Mouse (Mus musculus) v-Abl transformed pro-B cells (cell line): ENCODE measurements at regions not wholly inside any gene's neighbourhood (a gene's known extent, or its start where the extent isn't known, plus 50 kb on each side); places are given as distances from the start of the nearest gene placed in this dataset.

Experiments used
- in situ Hi-C, 2 experiments: fragments of 400-800 bp; cut with MboI; formaldehyde crosslinking; loops; one replicate each; pipeline ENCODE4 v1.15.1; 2025; ENCODE audit not compliant: unreplicated experiment in 2 of 2

- in situ Hi-C loops: no loop called here
Measured at GRCm38 (mm10) chrX:68056026-68056425, 134.8 kb upstream of the 4933436I01Rik start.

DNA sequence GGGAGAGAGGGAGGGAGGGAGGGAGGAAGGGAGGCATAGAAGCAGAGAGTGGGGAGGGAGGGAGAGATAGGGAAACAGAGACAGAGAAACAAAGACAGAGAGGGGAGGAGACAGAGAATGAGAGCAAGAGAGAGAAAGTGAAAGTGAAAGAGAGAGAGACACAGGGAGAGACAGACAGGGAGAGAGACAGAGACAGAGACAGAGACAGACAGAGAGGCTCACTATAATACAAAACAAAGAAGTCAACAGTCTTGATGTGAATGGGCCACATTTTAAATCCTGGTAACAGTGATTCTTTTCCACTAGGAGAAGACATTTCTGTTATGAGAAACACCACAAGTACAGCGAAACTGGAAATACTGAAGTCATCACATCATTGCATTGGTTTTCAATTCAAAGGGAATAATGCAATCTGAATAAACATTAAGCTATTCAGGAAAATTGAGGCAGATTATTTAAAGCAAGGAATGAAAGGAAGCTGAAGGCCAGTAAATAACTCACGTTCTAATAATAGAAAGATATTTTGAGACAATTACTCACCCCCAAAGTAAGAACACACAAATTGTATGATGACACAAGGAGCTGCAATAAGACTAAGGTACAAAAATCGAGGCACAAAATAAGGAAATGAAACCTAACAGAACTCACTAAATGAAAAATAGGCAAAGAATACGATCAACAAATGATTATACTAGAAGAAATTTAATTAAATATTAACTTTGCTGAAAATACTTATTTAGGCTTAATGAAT is 122.9 kb upstream of the 4933436I01Rik start:
- in situ Hi-C loops: loop anchor here in 1 of 2 experiments (25.0 kb wide), 1 partner anchor 643 kb away; the partner anchor contains the start of gene Fmr1
